Mouse (Mus musculus) midbrain, embryonic 10.5 days (tissue): ENCODE measurements around the gene Olfr1289. TPM values are rescaled to one million over a fixed set of nuclear protein-coding genes. Genes with fewer than 3 reads are reported as not detected.

Source experiments
- DNase-seq: peaks from one replicate; pipeline ENCODE4 v3.0.0-alpha.2; 2017; ENCODE audit warnings: low spot score
- H3K27ac ChIP-seq: fragments of 300-500 bp; sonication (generic); replicated peaks from 2 replicates; pipeline ENCODE4 v1.5.1; 2016; ENCODE audit warnings: mild to moderate bottlenecking
- H3K27me3 ChIP-seq: fragments of 300-500 bp; sonication (generic); 2 replicates; pipeline ENCODE4 v1.6.1; 2016; ENCODE audit warnings: low read depth, mild to moderate bottlenecking; ENCODE audit not compliant: poor library complexity, severe bottlenecking
- H3K36me3 ChIP-seq: fragments of 300-500 bp; sonication (generic); 2 replicates; pipeline ENCODE4 v1.6.1; 2016; ENCODE audit warnings: mild to moderate bottlenecking, moderate library complexity
- H3K4me1 ChIP-seq: fragments of 300-500 bp; sonication (generic); 2 replicates; pipeline ENCODE4 v1.6.1; 2016
- H3K4me3 ChIP-seq: fragments of 300-500 bp; sonication (generic); 2 replicates; pipeline ENCODE4 v1.5.1; 2016; ENCODE audit warnings: mild to moderate bottlenecking, moderate library complexity
- H3K9me3 ChIP-seq: fragments of 300-500 bp; sonication (generic); replicated peaks from 2 replicates; pipeline ENCODE4 v1.6.1; 2016; ENCODE audit warnings: mild to moderate bottlenecking
- WGBS: fragments of 180-500 bp; shearing (Covaris S2); methylation state at CpG from one replicate; pipeline ENCODE4 v1.1.7; 2016; 5-methylcytosine and 5-hydroxymethylcytosine counted together
- polyA plus RNA-seq: library from polyadenylated mRNA; unstranded; fragments of >200 nt; fragmentation: Nextera tagmentation; extraction: Ambion mirVana; gene quantifications from 2 replicates; pipeline ENCODE4 v1.2.1, GENCODE M21; 2016

The Olfr1289 gene
- polyA plus RNA-seq, result not detected in 2 replicates

- Histone ChIP-seq H3K4me1 (no peaks in the 10 kb centered on the region), H3K27ac (no peak within 1 kb of the TSS), H3K9me3 (no peaks in the 10 kb centered on the region), H3K27me3 (no peaks in the 10 kb centered on the region), H3K4me3 (no peak within 1 kb of the TSS), H3K36me3 (no peaks in the 10 kb centered on the region)
- WGBS, result 88% methylated on average over 1 of the region's 1 CpGs
- no peak for DNase-seq
Observed at GRCm38 (mm10) chr2:111480519-111480918, at the start of gene Olfr1289. Gene Olfr1289, plus strand, starts transcription at chr2:111480819.

- WGBS, result 71% methylated on average over 1 of the region's 1 CpGs
Observed at GRCm38 (mm10) chr2:111448842-111449241, 31.8 kb upstream of the Olfr1289 start, which contains the start of gene Olfr1287. Gene Olfr1287, plus strand, starts transcription at chr2:111449142.

GRCm38 (mm10) chr2:111473801-111474200 is 6.8 kb upstream of the Olfr1289 start, which contains the start of gene Olfr1288:
Gene Olfr1288, plus strand, starts transcription at chr2:111474101.
- no peaks in the 10 kb centered on the region for H3K36me3 ChIP-seq
- no peaks in the 10 kb centered on the region for H3K27me3 ChIP-seq
- H3K27ac ChIP-seq, result no peak within 1 kb of the TSS
- 90% methylated on average over 1 of the region's 1 CpGs for WGBS
- no peak for DNase-seq
- H3K4me3 ChIP-seq, result no peak within 1 kb of the TSS
- H3K9me3 ChIP-seq, result no peaks in the 10 kb centered on the region
- no peaks in the 10 kb centered on the region for H3K4me1 ChIP-seq

More at GRCm38 (mm10) chr2:111448842-111449241, 31.8 kb upstream of the Olfr1289 start, which contains the start of gene Olfr1287:
- no peak within 1 kb of the TSS for H3K27ac ChIP-seq
- no peaks in the 10 kb centered on the region; the same call in 1 of the 2 replicates for H3K9me3 ChIP-seq
- H3K27me3 ChIP-seq, result no peaks in the 10 kb centered on the region
- H3K4me1 ChIP-seq, result no peaks in the 10 kb centered on the region
- no peak for DNase-seq
- no peaks in the 10 kb centered on the region for H3K36me3 ChIP-seq
- no peak within 1 kb of the TSS for H3K4me3 ChIP-seq

DNA sequence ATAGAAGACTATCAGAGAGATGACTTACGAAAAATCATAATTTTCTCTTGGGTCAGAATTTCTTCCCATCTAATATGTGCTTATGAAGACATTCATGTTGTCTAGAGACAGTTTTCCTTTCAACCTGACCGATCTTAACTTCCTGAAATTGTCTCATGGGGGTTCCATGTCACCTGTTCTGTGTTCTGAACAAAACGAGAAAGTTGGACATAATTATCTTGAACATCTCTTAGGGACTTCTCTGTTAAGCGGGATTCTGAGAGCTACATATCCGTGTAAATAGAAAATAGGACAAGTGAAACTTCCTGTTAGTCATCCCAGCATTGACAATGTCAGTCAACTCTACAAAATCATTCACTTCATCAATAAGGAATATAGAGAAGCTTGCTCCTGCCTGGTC is 13.1 kb downstream of the Olfr1289 start, which contains the start of gene Olfr1290:
TSS of gene Olfr1290 (minus strand) at position 101 of the 400 bp plus-strand sequence.
- Histone ChIP-seq H3K4me1 (no peaks in the 10 kb centered on the region), H3K9me3 (no peaks in the 10 kb centered on the region; the same call in 1 of the 2 replicates), H3K27me3 (no peaks in the 10 kb centered on the region), H3K27ac (no peak within 1 kb of the TSS), H3K36me3 (no peaks in the 10 kb centered on the region), H3K4me3 (no peak within 1 kb of the TSS)
- no peak for DNase-seq
- WGBS, result 86% methylated on average over 5 of the region's 5 CpGs

GRCm38 (mm10) chr2:111496880-111497279 is 16.3 kb downstream of the Olfr1289 start, which contains the start of gene Olfr1291-ps1:
Gene Olfr1291-ps1, plus strand, starts transcription at chr2:111497180.
- Histone ChIP-seq H3K4me3 (no peak within 1 kb of the TSS), H3K36me3 (no peaks in the 10 kb centered on the region), H3K9me3 (no peaks in the 10 kb centered on the region; the same call in 1 of the 2 replicates), H3K27me3 (no peaks in the 10 kb centered on the region), H3K4me1 (no peaks in the 10 kb centered on the region), H3K27ac (no peak within 1 kb of the TSS)
- WGBS, result 88% methylated on average over 3 of the region's 3 CpGs
- no peak for DNase-seq

DNA sequence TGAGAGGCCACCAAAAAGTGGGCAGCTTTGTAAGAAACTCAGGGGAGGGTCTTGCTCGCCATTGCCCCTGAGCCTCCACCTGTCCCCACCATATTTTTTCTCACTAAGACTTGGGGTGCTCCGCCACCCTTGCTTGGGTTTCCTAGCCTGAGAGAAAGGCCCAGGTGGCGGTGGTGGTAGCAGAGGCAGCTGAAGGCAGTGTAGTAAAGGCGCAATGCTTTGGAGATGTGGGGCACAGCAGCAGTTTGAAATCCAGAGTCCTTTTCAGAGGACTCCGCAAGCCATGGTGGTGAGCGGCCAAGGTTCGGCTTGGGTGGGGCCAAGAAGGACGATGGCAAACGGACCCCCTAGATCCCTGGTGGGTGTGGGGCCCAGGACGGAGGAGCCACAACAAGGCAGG is 36.8 kb downstream of the Olfr1289 start:
- Histone ChIP-seq H3K36me3 (no peaks in the 10 kb centered on the region), H3K9me3 (peaks cover 9% of the 10 kb centered on the region), H3K4me3 (no peak overlapping the region), H3K27me3 (no peaks in the 10 kb centered on the region), H3K27ac (no peak overlapping the region), H3K4me1 (no peaks in the 10 kb centered on the region)
- no peak for DNase-seq
- 92% methylated on average over 10 of the region's 10 CpGs for WGBS

DNA sequence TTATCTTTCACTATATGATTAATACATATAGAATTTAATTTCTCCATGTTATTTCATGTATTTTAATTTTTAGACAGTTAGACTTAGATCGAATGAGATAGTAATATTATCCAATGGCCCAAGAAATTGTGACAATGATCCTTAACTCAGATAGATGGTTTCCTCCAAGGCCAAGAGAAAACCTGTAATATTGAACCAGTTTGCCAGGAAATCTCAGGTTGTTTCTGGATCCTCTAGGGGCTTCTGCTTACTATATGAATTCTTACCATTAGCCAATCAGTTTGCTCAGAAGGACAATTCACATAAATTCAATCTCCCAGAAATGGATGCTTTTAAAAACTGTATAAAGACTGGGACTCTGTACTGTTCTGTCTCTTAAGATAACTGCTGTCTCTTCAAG is 44.3 kb downstream of the Olfr1289 start, which contains the start of gene Olfr1293-ps:
TSS of gene Olfr1293-ps (plus strand) at position 301 of the 400 bp plus-strand sequence.
- Histone ChIP-seq H3K36me3 (no peaks in the 10 kb centered on the region), H3K4me3 (no peak within 1 kb of the TSS), H3K27me3 (no peaks in the 10 kb centered on the region), H3K4me1 (no peaks in the 10 kb centered on the region), H3K9me3 (peaks cover 3% of the 10 kb centered on the region; the same call in 1 of the 2 replicates), H3K27ac (no peak within 1 kb of the TSS)
- WGBS, result 86% methylated on average over 1 of the region's 1 CpGs
- no peak for DNase-seq

Other genes with a start within 250 kb of the Olfr1289 start
- gene Olfr1275, start 245.5 kb upstream of the Olfr1289 start, polyA plus RNA-seq, result not detected in 2 replicates
- gene Olfr1276, start 226.3 kb upstream of the Olfr1289 start, polyA plus RNA-seq, result not detected in 2 replicates
- gene Olfr1277, start 206.7 kb upstream of the Olfr1289 start, polyA plus RNA-seq, result not detected in 2 replicates
- not detected in 2 replicates for gene Olfr1278, start 190.7 kb upstream of the Olfr1289 start, polyA plus RNA-seq
- gene Olfr1279, start 180.2 kb upstream of the Olfr1289 start, polyA plus RNA-seq, result not detected in 2 replicates
- not detected in 2 replicates for gene Olfr1280, start 166.8 kb upstream of the Olfr1289 start, polyA plus RNA-seq
- not detected in 2 replicates for gene Olfr1281, start 154.3 kb upstream of the Olfr1289 start, polyA plus RNA-seq
- gene Olfr1282, start 144.7 kb upstream of the Olfr1289 start, polyA plus RNA-seq, result not detected in 2 replicates
- gene Olfr1283, start 114.0 kb upstream of the Olfr1289 start, polyA plus RNA-seq, result not detected in 2 replicates
- not detected in 2 replicates for gene Olfr1284, start 105.3 kb upstream of the Olfr1289 start, polyA plus RNA-seq
- not detected in 2 replicates for gene Olfr1286, start 57.7 kb upstream of the Olfr1289 start, polyA plus RNA-seq
- gene Olfr1287, start 31.7 kb upstream of the Olfr1289 start, polyA plus RNA-seq, result not detected in 2 replicates
- not detected in 2 replicates for gene Olfr1288, start 6.7 kb upstream of the Olfr1289 start, polyA plus RNA-seq
- not detected in 2 replicates for gene Olfr1290, start 13.0 kb downstream of the Olfr1289 start, polyA plus RNA-seq
- gene Olfr1291-ps1, start 16.4 kb downstream of the Olfr1289 start, polyA plus RNA-seq, result not detected in 2 replicates
- gene Olfr1293-ps, start 44.4 kb downstream of the Olfr1289 start, polyA plus RNA-seq, result not detected in 2 replicates
- gene Olfr1294, start 59.5 kb downstream of the Olfr1289 start, polyA plus RNA-seq, result not detected in 2 replicates
- not detected in 2 replicates for gene Olfr1295, start 88.9 kb downstream of the Olfr1289 start, polyA plus RNA-seq
- not detected in 2 replicates for gene Olfr1297, start 145.7 kb downstream of the Olfr1289 start, polyA plus RNA-seq
- not detected in 2 replicates for gene Olfr1298, start 168.4 kb downstream of the Olfr1289 start, polyA plus RNA-seq
- not detected in 2 replicates for gene Olfr1299, start 180.6 kb downstream of the Olfr1289 start, polyA plus RNA-seq